Mouse (Mus musculus) lung, adult 18-20 months (tissue): ENCODE results near the gene 4930535I16Rik.

ENCODE experiments used
- DNase-seq, 2 experiments: peaks; one replicate each; pipeline ENCODE4 v3.0.0; 2022; ENCODE audit warnings: mixed read lengths in 2 of 2

4930535I16Rik gene

DNA sequence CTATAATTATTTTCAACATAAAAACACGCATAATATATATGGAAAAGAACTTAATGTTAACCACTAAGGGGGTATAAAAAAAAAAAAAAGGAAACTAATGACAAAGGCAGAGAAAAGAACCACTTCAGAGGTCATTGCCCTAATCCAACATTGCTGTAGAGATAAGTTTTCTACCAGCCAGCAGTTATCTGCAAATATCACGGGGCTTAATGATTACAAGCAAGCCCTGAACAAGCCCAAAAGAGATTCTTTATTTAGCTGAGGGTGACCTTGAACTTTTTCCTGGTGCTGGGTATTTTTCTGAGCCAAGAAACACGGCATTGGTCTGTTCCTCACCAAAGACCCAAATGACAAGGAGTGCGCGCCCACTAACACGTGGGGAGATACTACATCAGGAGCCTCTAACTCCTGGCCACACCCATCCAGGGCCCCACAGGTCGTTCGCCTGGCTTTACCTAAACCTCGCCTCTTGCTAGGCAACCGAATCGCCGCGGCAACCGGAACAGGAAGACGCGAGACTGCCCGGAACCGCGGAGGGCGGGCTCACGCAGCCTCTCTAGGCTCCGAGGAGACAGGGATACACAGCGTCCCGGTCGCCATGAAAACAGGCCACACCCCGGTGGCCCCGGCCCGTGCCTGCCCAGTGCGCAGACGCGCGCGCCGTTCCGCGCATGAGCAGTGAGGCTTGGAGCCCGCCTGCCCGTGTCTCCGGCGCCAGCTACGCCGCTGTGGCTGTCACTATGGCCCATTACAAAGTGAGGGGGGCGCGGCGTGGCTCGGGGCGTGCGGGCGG lies 13.3 kb downstream of the 4930535I16Rik start, which contains the start of gene Mycbp:
Gene Mycbp (plus strand): TSS at position 500 of the 793 bp plus-strand sequence.
- peak; percentile 98 to 99 for DNase-seq

DNA sequence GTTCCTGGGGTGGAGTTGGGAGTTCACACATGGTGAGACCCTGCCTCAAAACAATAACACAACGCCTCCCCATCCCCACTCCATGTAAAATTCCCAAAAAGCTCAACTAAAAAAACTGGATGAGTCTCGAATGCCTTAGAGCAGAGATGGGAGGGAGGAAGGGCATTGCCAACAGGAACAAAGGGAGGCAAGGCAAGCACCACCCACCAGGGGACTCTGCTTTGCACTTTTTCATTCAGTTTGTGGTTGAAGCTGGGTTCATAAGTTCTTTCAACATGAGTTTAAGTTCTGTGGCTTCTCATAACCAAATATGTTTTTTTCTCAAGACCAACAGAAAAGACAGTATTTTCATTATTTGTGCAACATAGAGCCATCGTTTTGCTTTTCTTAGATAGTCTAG lies 14.4 kb downstream of the 4930535I16Rik start:
- no peak for DNase-seq

DNA sequence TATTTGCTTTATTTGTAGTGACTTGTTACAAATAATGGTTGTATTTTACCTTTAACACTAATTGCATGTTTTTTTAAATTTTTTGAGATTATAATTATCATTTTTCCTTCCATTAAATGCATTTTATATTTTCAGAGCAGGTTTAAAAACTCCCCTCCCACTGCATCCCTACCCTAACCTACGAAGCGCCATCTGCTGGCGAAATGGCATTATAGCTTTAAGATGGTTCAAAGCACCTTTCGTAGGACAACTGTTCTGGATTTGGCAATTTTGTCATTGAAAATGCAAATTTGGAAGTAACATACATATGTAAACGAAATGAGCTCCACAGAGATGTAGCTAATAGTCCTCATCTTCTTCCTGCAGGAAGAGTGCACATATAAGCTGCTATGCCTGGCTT lies 19.1 kb downstream of the 4930535I16Rik start:
- peak; percentile 16 to 38 for DNase-seq

DNA sequence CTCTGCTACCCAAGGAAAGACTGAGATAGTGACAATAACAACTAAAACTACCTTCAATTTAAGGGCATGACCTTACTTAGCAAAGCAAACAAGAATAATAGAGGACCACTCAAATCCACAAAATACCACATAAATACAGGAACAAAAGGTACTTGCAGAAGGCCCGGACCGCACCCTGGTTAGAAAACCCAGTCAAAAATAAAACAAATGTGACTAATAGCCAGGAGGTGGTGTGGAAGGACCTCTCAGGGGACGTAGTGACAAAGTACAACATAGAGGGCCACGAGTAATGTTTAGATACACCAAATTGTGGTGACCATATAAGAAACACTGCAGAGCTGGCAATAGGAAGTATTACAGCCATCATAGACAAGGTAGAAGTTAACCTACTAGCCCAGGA lies 23.5 kb downstream of the 4930535I16Rik start:
- DNase-seq, result peak in 1 of 2 experiments; percentile 42

DNA sequence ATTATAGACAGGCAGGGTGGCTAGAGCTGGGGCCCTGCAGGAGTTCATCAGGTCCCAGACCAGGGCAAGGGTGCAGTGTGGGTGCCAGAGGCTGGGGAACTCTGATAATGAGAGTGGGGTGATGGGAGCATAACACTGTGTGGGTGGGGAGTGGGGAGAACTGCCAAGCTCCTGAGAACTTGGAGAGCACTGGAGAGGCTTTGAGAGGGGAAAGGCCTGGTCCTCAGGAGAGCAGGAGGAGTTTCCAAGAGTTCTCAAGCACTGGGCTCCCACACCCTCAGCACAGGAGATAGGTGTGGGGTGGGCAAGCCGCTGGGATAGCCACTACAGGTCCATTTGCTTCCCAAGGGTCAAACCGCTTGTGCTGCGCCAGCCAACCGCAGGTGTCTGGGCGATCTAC lies 24.1 kb downstream of the 4930535I16Rik start:
- DNase-seq, result peak; percentile 86 to 89
